Mouse (Mus musculus): ENCODE data around the gene Olfr1442.

DNA sequence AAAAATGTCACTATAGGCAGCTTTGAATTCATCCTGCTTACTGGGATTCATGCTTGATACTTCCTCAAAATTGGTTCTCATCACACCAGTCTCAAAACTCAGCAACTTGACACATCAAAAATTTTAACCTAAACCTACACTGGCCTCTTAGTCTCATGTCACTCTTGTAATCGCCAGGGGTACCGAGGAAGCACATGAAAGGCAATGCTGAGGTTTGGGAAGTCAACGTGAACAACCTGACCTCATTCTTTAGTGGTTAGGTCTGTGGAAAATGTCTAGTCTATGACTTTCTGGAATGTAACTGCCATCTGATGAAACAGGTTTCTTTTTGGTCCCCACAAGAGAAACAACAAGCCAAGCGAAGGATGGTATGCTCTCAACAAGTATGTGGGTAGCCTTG, 35.3 kb upstream of the Olfr1442 start:
- TF ChIP-seq CTCF (conservative IDR thresholded peaks at IDR 0.05; ENCODE audit: low read length) (no peak), POU5F1 (IDR thresholded peaks at IDR 0.05; ENCODE audit: borderline replicate concordance, low read length) (no peak), NANOG (IDR thresholded peaks at IDR 0.05; ENCODE audit: borderline replicate concordance, low read length) (no peak)

All from E14TG2a.4 (cell line).